Mouse (Mus musculus) MEL (cell line): ENCODE data around the gene Edf1. TPM values are rescaled to one million over a fixed set of nuclear protein-coding genes. Genes with fewer than 3 reads are reported as not detected.

Experiments
- RCOR1 ChIP-seq: IDR thresholded peaks from 2 replicates; pipeline ENCODE4 v1.6.1; 2012; ENCODE audit warnings: low read depth, mild to moderate bottlenecking, inconsistent platforms, low read length, improper control_type of control experiment
- USF2 ChIP-seq, 2 experiments: IDR thresholded peaks; 2 replicates each; pipeline ENCODE4 v1.6.1; 2011 to 2012; ENCODE audit warnings: improper control_type of control experiment in 2 of 2, low read length in 2 of 2, borderline replicate concordance in 1 of 2, inconsistent platforms in 1 of 2, low read depth in 1 of 2, mild to moderate bottlenecking in 1 of 2; ENCODE audit not compliant: insufficient read depth in 1 of 2
- polyA plus RNA-seq, 2 experiments: library from polyadenylated mRNA; stranded (reverse) in 1 of 2; unstranded in 1 of 2; fragments of >175 nt in 1 of 2; fragments of >200 nt in 1 of 2; gene quantifications; 2 replicates each; pipeline versions ENCODE4 v1.2.1 to v1.2.4; 2012; ENCODE audit warnings: low replicate concordance in 2 of 2, low read depth in 1 of 2; ENCODE audit not compliant: insufficient read length in 2 of 2, insufficient read depth in 1 of 2, missing spikeins in 1 of 2
- total RNA-seq: library from RNA; depleted of rRNA; stranded (reverse); fragments of 300-350 nt; gene quantifications from 2 replicates; pipeline ENCODE4 v1.2.3, GENCODE M21; 2012; rRNA removed

Gene Edf1
- total and polyA plus RNA-seq, 3 experiments, result 142 to 318 TPM; not detected in 1

GRCm38 (mm10) chr2:25608671-25609070 is 51.0 kb downstream of the Edf1 start (continued):
- TF ChIP-seq USF2 (IDR thresholded peaks at IDR 0.05; ENCODE audit: borderline replicate concordance in 1 of 2, insufficient read depth in 1 of 2, low read depth in 1 of 2, low read length in 2 of 2), result no peak
- no peak for TF ChIP-seq RCOR1

Other genes with a start within 250 kb of the Edf1 start
Only the 30 nearest of the 33 such genes appear.
- gene Dpp7, start 201.5 kb upstream of the Edf1 start, total RNA-seq, result 24.0 and 25.9 TPM in 2 replicates
- 10 to 100 TPM in 1 of 2 experiments, not detected in 1; 24.6 TPM for gene Dpp7, start 201.5 kb upstream of the Edf1 start, polyA plus RNA-seq
- gene Uap1l1, start 192.2 kb upstream of the Edf1 start, total RNA-seq, result 3.6 and 4.7 TPM in 2 replicates
- 10 to 100 TPM in 1 of 2 experiments, not detected in 1; 12.6 TPM for gene Uap1l1, start 192.2 kb upstream of the Edf1 start, polyA plus RNA-seq
- 39.7 and 51.9 TPM in 2 replicates for gene Sapcd2, start 185.5 kb upstream of the Edf1 start, total RNA-seq
- gene Sapcd2, start 185.5 kb upstream of the Edf1 start, polyA plus RNA-seq, result 10 to 100 TPM in 1 of 2 experiments, not detected in 1; 58.2 TPM
- gene Entpd2, start 162.0 kb upstream of the Edf1 start, total RNA-seq, result not detected in 2 replicates
- gene Entpd2, start 162.0 kb upstream of the Edf1 start, polyA plus RNA-seq, result not detected
- not detected in 2 replicates for gene Npdc1, start 158.5 kb upstream of the Edf1 start, total RNA-seq
- gene Npdc1, start 158.5 kb upstream of the Edf1 start, polyA plus RNA-seq, result not detected
- gene Fut7, start 134.6 kb upstream of the Edf1 start, total RNA-seq, result 0.08 and 0.10 TPM in 2 replicates
- under 1 TPM in 1 of 2 experiments, not detected in 1; 0.21 TPM for gene Fut7, start 134.6 kb upstream of the Edf1 start, polyA plus RNA-seq
- gene Abca2, start 129.1 kb upstream of the Edf1 start, total RNA-seq, result 8.7 and 10.4 TPM in 2 replicates
- gene Abca2, start 129.1 kb upstream of the Edf1 start, polyA plus RNA-seq, result 10 to 100 TPM in 1 of 2 experiments, not detected in 1; 42.2 TPM
- gene Clic3, start 101.0 kb upstream of the Edf1 start, total RNA-seq, result 0.23 and 0.27 TPM in 2 replicates
- under 1 TPM in 1 of 2 experiments, not detected in 1; 0.15 TPM for gene Clic3, start 101.0 kb upstream of the Edf1 start, polyA plus RNA-seq
- 13.2 and 18.5 TPM in 2 replicates for gene Paxx, start 96.8 kb upstream of the Edf1 start, total RNA-seq
- gene Paxx, start 96.8 kb upstream of the Edf1 start, polyA plus RNA-seq, result 10 to 100 TPM in 1 of 2 experiments, not detected in 1; 22.1 TPM
- gene Ptgds, start 87.8 kb upstream of the Edf1 start, total RNA-seq, result not detected in 2 replicates
- gene Ptgds, start 87.8 kb upstream of the Edf1 start, polyA plus RNA-seq, result not detected
- gene Lcn12, start 63.9 kb upstream of the Edf1 start, total RNA-seq, result not detected in 2 replicates
- not detected for gene Lcn12, start 63.9 kb upstream of the Edf1 start, polyA plus RNA-seq
- gene Fbxw5, start 57.1 kb upstream of the Edf1 start, total RNA-seq, result 27.5 and 29.2 TPM in 2 replicates
- 10 to 100 TPM in 1 of 2 experiments, not detected in 1; 65.6 TPM for gene Fbxw5, start 57.1 kb upstream of the Edf1 start, polyA plus RNA-seq
- gene C8g, start 56.1 kb upstream of the Edf1 start, total RNA-seq, result 1.5 and 2.3 TPM in 2 replicates
- gene C8g, start 56.1 kb upstream of the Edf1 start, polyA plus RNA-seq, result 1 to 10 TPM in 1 of 2 experiments, not detected in 1; 5.1 TPM
- gene Traf2, start 10.9 kb upstream of the Edf1 start, total RNA-seq, result 19.9 and 21.0 TPM in 2 replicates
- gene Traf2, start 10.9 kb upstream of the Edf1 start, polyA plus RNA-seq, result 10 to 100 TPM in 1 of 2 experiments, not detected in 1; 28.3 TPM
- gene Mamdc4, start 17.0 kb downstream of the Edf1 start, total RNA-seq, result 17.6 and 24.0 TPM in 2 replicates
- gene Mamdc4, start 17.0 kb downstream of the Edf1 start, polyA plus RNA-seq, result 10 to 100 TPM in 1 of 2 experiments, not detected in 1; 21.6 TPM
- 34.7 and 47.0 TPM in 2 replicates for gene Phpt1, start 17.4 kb downstream of the Edf1 start, total RNA-seq
- gene Phpt1, start 17.4 kb downstream of the Edf1 start, polyA plus RNA-seq, result 10 to 100 TPM in 1 of 2 experiments, not detected in 1; 73.7 TPM
- gene Ajm1, start 23.9 kb downstream of the Edf1 start, total RNA-seq, result 0.04 and 0.07 TPM in 2 replicates
- gene Ajm1, start 23.9 kb downstream of the Edf1 start, polyA plus RNA-seq, result under 1 TPM in 1 of 2 experiments, not detected in 1; 0.32 TPM
- 66.1 and 76.9 TPM in 2 replicates for gene Rabl6, start 50.7 kb downstream of the Edf1 start, total RNA-seq
- gene Rabl6, start 50.7 kb downstream of the Edf1 start, polyA plus RNA-seq, result 100 to 1,000 TPM in 1 of 2 experiments, 10 to 100 TPM in 1; 84.7 to 104 TPM
- 0.04 TPM in 1 of 2 replicates, not detected in the other for gene Ccdc183, start 59.8 kb downstream of the Edf1 start, total RNA-seq
- under 1 TPM in 1 of 2 experiments, not detected in 1; 0.26 TPM for gene Ccdc183, start 59.8 kb downstream of the Edf1 start, polyA plus RNA-seq
- 10.9 and 11.9 TPM in 2 replicates for gene Tmem141, start 64.2 kb downstream of the Edf1 start, total RNA-seq
- 10 to 100 TPM in 1 of 2 experiments, not detected in 1; 25.3 TPM for gene Tmem141, start 64.2 kb downstream of the Edf1 start, polyA plus RNA-seq
- gene Fcna, start 70.2 kb downstream of the Edf1 start, total RNA-seq, result not detected in 2 replicates
- under 1 TPM in 1 of 2 experiments, not detected in 1; 0.21 TPM for gene Fcna, start 70.2 kb downstream of the Edf1 start, polyA plus RNA-seq
- gene Lcn8, start 95.3 kb downstream of the Edf1 start, total RNA-seq, result not detected in 2 replicates
- gene Lcn8, start 95.3 kb downstream of the Edf1 start, polyA plus RNA-seq, result not detected
- gene Lcn5, start 100.1 kb downstream of the Edf1 start, total RNA-seq, result not detected in 2 replicates
- gene Lcn5, start 100.1 kb downstream of the Edf1 start, polyA plus RNA-seq, result not detected
- gene Lcn6, start 118.9 kb downstream of the Edf1 start, total RNA-seq, result not detected in 2 replicates
- gene Lcn6, start 118.9 kb downstream of the Edf1 start, polyA plus RNA-seq, result not detected
- gene Lcn10, start 124.9 kb downstream of the Edf1 start, total RNA-seq, result not detected in 2 replicates
- not detected for gene Lcn10, start 124.9 kb downstream of the Edf1 start, polyA plus RNA-seq
- not detected in 2 replicates for gene Obp2a, start 142.2 kb downstream of the Edf1 start, total RNA-seq
- not detected for gene Obp2a, start 142.2 kb downstream of the Edf1 start, polyA plus RNA-seq
- gene Bmyc, start 148.9 kb downstream of the Edf1 start, total RNA-seq, result not detected in 2 replicates
- not detected for gene Bmyc, start 148.9 kb downstream of the Edf1 start, polyA plus RNA-seq
- gene Obp2b, start 179.2 kb downstream of the Edf1 start, total RNA-seq, result not detected in 2 replicates
- gene Obp2b, start 179.2 kb downstream of the Edf1 start, polyA plus RNA-seq, result not detected
- gene Lcn3, start 207.7 kb downstream of the Edf1 start, total RNA-seq, result not detected in 2 replicates
- not detected for gene Lcn3, start 207.7 kb downstream of the Edf1 start, polyA plus RNA-seq
- not detected in 2 replicates for gene Lcn11, start 219.2 kb downstream of the Edf1 start, total RNA-seq
- not detected for gene Lcn11, start 219.2 kb downstream of the Edf1 start, polyA plus RNA-seq